Mouse (Mus musculus): Measurements from ENCODE around the gene Nat8f3. TPM values are rescaled to one million over a fixed set of nuclear protein-coding genes. Genes with fewer than 3 reads are reported as not detected.
"Not testable (repeated sequence)": the region's sequence is repeated elsewhere in the genome, so short reads cannot be mapped to it uniquely, and the experiment has no call there.

Nat8f3 gene
- polyA plus RNA-seq, 1 experiment from 2014 or later = 0.44 TPM

GRCm38 (mm10) chr6:85701943-85702342, 63.6 kb downstream of the Nat8f3 start:
- WGBS = 81% methylated on average over 2 of the region's 4 CpGs
- H3K27me3 ChIP-seq (replicated peaks); H3K9ac ChIP-seq (replicated peaks); H3K4me2 ChIP-seq; ATAC-seq (ENCODE audit: low FRiP score); H3K9me3 ChIP-seq (replicated peaks); H3K4me3 ChIP-seq (replicated peaks); H3K36me3 ChIP-seq; H3K4me1 ChIP-seq; H3K27ac ChIP-seq (replicated peaks): not testable (repeated sequence)

Small RNA genes lying within 50 kb of the gene (microRNA-seq; reads per million reads assigned to microRNA genes)
- gene Gm27317 (not detected), gene Mir6375 (not detected)

Other genes with a start within 250 kb of the Nat8f3 start
- 3.8 and 3.9 TPM in 2 replicates for gene Alms1, start 178.2 kb downstream of the Nat8f3 start, polyA plus RNA-seq (2015; fragmentation: Nextera tagmentation; extraction: Ambion mirVana)
- gene Nat8f7, start 52.5 kb downstream of the Nat8f3 start, polyA plus RNA-seq (2015; fragmentation: Nextera tagmentation; extraction: Ambion mirVana) = not detected in 2 replicates
- gene Nat8f6, start 55.2 kb upstream of the Nat8f3 start, polyA plus RNA-seq (2015; fragmentation: Nextera tagmentation; extraction: Ambion mirVana) = not detected in 2 replicates
- 0.20 TPM in 1 of 2 replicates, not detected in the other for gene Nat8f5, start 55.2 kb upstream of the Nat8f3 start, polyA plus RNA-seq (2015; fragmentation: Nextera tagmentation; extraction: Ambion mirVana)
- gene Nat8, start 66.3 kb upstream of the Nat8f3 start, polyA plus RNA-seq (2015; fragmentation: Nextera tagmentation; extraction: Ambion mirVana) = 0.32 TPM in 1 of 2 replicates, not detected in the other
- gene Nat8f2, start 103.4 kb upstream of the Nat8f3 start, polyA plus RNA-seq (2015; fragmentation: Nextera tagmentation; extraction: Ambion mirVana) = 0.05 TPM in 1 of 2 replicates, not detected in the other
- 4.5 and 4.8 TPM in 2 replicates for gene Nat8f4, start 139.1 kb upstream of the Nat8f3 start, polyA plus RNA-seq (2015; fragmentation: Nextera tagmentation; extraction: Ambion mirVana)
- gene Tprkb, start 146.1 kb upstream of the Nat8f3 start, polyA plus RNA-seq (2015; fragmentation: Nextera tagmentation; extraction: Ambion mirVana) = 50.5 and 52.4 TPM in 2 replicates
- 17.5 and 21.6 TPM in 2 replicates for gene Nat8f1, start 149.9 kb upstream of the Nat8f3 start, polyA plus RNA-seq (2015; fragmentation: Nextera tagmentation; extraction: Ambion mirVana)
- 47.8 and 55.0 TPM in 2 replicates for gene Dusp11, start 195.9 kb upstream of the Nat8f3 start, polyA plus RNA-seq (2015; fragmentation: Nextera tagmentation; extraction: Ambion mirVana)